Mouse (Mus musculus): ENCODE measurements around the gene Usp16.
A peak's percentile ranks its signal among the peaks of the same experiment; 100 is the strongest.

Usp16 gene

DNA sequence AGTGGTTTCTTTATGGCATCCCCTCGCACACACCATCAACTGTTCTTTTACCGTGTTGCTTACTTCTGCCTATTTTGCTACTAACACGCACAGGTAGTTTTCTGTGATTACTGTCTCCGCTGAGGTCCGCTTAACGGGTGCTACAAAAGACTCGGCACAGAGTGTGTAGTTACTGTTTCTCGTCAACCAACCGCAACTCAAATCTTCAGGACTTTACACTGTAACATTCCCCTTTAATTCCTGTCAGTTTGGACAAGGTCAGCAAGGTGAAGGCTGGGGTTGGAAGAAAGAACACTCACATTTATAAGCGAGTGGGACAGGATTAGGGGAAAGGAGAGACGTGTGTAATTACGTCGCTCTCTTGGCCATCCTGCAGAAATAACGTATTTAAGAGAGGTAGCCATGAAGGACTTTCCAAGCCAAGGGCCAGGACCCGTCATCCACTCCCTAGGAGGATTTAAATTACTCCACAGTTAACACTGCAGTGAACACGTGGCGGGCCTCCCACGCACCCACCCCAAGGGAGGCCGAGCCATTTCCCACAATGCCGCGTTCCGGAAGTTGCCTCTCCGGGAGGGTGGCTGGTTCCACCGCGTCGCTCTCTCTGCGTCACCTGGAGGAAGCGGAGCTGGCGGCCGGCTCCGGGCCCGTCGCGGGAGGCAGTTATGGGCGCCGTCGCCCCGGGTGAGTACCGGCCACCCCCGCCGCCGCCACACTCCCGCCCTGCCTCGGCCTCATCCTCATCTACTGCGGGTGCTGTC lies at the start of gene Usp16:
Gene Usp16, plus strand, starts transcription at position 285 of the 761 bp plus-strand sequence.
- peak; percentile 40 for DNase-seq (ENCODE audit: extremely low read depth, low read depth, low spot score)

- no peak for DNase-seq (ENCODE audit: extremely low read depth, low read depth, low spot score)
Measured at GRCm38 (mm10) chr16:87405001-87405400, 49.5 kb upstream of the Usp16 start.

GRCm38 (mm10) chr16:87420662-87421061 lies 33.8 kb upstream of the Usp16 start:
- DNase-seq (ENCODE audit: extremely low read depth, low read depth, low spot score): no peak

DNA sequence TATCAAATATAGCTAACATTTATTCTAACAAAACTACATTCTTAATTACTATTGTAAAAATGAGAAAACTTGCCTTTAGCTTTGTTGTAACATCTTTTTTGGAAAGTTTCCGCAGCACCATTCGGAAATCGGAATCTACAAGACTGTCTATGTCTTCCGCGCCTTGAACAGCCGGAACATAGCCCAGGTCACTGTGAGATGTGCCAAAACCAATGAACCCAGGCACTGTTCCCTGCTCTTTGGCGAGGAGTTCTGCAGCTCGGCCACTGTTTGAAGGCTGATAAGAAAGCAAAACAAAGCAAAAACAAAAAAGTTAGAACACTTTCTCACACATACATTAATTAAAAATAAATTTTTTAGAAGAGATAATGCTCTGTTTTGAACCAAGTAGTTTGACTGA lies 27.0 kb upstream of the Usp16 start:
- no peak for DNase-seq (ENCODE audit: extremely low read depth, low read depth, low spot score)

DNA sequence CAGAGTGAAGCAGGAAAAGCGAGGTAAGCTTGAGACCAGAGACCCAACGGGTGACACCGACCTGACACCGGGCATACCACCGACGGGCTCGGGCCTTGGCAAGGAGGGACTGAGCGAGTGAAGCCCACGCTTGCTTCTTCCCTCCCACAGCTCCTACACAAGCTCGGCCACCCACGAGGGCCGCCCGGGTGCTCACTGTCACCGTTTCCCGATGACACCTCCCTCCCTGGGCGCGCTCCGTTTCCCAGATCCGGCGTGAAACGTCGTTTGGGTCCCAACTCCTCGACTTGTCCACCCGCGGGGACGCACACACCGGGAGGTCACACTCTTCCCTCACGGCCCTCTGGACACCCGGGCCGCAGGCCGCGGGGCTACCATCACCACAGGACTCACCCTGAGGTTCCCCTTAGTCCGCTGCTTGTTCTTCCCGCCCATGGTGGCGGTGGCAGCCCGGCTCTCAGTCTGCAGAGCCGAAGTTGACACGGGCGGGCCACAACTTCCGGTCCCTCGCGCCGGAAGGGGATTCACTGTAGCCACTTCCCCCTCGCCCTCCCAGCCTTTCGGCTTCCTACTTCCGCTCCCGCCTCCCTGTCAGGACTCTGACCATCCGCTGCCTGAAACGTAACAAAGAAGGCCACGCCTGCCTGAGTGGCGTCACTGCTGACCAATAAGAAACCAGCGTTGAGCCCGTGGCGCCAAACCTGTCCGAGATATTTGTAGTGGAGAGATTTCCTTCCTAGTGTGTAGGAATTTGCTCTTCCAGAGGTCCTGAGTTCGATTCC lies 22.3 kb upstream of the Usp16 start, which contains the start of gene Ltn1:
Gene Ltn1, minus strand, starts transcription at position 580 of the 782 bp plus-strand sequence.
- DNase-seq (ENCODE audit: extremely low read depth, low read depth, low spot score): peak; percentile 83

GRCm38 (mm10) chr16:87434266-87434665 lies 20.2 kb upstream of the Usp16 start:
- DNase-seq (ENCODE audit: extremely low read depth, low read depth, low spot score): no peak

- no peak for DNase-seq (ENCODE audit: extremely low read depth, low read depth, low spot score)
Measured at GRCm38 (mm10) chr16:87434946-87435345, 19.6 kb upstream of the Usp16 start.

GRCm38 (mm10) chr16:87435411-87436205 lies 18.9 kb upstream of the Usp16 start:
- no peak for DNase-seq (ENCODE audit: extremely low read depth, low read depth, low spot score)

DNA sequence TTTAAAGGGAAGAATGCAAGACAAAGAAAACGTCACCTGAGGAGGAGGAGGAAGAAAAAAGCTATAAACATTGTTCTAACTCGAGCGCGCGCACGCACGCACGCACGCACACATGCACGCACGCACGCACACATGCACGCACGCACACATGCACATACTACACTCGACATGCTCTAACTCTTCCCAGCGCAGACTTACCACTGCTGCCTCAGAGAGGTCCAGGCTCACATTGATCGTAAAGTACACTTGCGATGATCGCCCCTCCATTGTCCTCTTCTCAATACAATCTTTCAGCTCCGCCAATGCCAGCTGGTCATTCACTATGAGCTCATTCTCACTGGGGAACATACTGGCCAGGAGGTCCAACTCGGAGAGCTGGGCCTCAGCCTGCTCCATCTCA lies 17.4 kb upstream of the Usp16 start:
- no peak for DNase-seq (ENCODE audit: extremely low read depth, low read depth, low spot score)

DNA sequence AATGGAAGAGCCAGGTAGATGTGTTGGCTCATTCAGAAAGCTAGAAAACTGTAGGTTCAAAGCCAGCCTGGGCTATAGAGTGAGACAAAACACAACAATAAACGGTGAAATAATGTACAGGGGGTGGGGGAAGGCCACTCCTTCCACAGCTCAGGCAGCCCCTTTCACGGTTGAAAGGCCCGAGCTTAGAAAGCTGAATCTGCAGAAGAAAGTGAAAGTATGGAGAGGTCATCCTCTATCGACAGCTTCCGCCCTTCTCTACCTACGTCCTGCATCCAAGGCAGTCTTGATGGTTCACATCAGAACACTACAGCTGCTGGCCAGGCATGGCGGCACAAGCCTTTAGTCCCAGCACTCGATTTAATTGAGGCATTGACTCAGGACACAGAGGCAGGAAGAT lies 15.8 kb upstream of the Usp16 start:
- DNase-seq (ENCODE audit: extremely low read depth, low read depth, low spot score): no peak

- peak; percentile 50 for DNase-seq (ENCODE audit: extremely low read depth, low read depth, low spot score)
Measured at GRCm38 (mm10) chr16:87440184-87440686, 14.3 kb upstream of the Usp16 start, which contains the start of gene Rwdd2b. Gene Rwdd2b, minus strand, starts transcription at chr16:87440573.

GRCm38 (mm10) chr16:87441089-87441488 lies 13.4 kb upstream of the Usp16 start:
- peak; percentile 10 for DNase-seq (ENCODE audit: extremely low read depth, low read depth, low spot score)

DNA sequence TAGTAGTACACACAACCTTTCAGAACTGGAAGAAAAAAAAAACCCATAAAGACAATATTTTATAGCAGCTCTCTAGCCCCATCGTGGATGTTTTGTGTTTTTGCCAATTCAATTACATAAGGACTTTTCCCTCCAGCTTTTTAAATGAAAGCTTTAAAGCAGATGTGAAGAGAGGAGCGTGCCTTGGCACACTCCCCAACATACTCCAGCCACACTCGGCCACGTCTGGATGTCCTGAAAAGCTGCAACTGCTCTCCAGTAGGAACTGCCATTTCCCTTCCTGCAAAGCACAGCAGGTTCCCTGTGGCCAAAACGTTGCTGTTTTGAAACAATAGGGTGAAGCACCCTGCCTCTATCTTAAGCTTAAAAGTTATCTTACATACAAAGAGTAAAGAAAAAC lies 12.2 kb upstream of the Usp16 start:
- DNase-seq (ENCODE audit: extremely low read depth, low read depth, low spot score): no peak

DNA sequence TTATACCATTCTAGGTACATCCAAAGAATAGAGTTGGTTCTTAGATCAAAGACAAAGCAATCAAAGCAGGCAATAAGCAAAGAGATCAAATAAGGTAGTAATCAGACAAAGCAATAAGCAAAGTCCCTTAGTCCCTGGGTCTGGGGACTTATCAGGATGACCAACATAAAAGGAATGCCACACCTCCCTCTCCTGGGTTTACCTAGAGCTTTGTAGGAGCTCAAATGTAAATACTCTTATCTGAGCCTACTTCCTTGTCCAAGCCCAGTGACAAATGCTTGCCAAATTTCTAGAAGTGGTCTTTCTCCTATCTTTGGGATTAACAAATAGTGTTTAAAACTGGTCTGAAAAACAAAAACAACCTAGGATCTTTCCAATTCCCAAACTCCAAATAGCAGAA lies 11.3 kb upstream of the Usp16 start:
- no peak for DNase-seq (ENCODE audit: extremely low read depth, low read depth, low spot score)

- DNase-seq (ENCODE audit: extremely low read depth, low read depth, low spot score): no peak
Measured at GRCm38 (mm10) chr16:87444071-87444470, 10.4 kb upstream of the Usp16 start.

DNA sequence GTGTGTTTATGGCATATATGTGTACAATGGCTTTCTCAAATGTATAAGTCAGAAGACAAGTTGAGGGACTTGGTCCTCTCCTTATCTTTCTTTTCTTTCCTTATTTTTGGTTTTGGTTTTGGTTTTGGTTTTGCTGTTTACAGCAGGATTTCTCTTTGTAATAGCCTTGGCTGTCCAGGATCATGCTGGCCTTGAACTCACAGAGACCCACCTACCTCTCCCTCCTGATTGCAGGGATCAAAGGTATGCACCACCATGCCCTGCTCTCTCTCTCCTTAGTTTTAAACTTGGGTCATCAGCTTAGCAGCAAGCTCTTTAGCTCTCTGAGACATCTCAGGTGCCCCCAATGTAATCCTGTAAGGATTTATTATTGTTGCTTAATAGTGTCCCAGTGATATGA lies 9.4 kb upstream of the Usp16 start:
- no peak for DNase-seq (ENCODE audit: extremely low read depth, low read depth, low spot score)

DNA sequence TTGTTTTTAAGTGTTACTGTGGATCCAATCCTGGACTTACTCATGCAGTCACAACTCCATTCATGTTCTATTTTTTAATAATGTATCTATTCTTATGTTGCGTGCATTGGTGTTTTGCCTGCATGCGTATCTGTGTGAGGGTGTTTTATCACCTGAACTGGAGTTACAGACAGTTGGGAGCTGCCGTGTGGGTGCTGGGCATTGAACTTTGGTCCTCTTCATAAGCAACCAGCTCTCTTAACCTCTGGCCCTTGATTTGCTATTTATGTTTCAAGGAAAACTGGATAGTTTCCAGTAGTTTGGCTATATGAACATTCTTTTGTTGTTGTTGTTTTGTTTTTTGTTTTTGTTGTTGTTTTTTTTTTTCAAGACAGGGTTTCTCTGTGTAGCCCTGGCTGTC lies 9.0 kb upstream of the Usp16 start:
- no peak for DNase-seq (ENCODE audit: extremely low read depth, low read depth, low spot score)

DNA sequence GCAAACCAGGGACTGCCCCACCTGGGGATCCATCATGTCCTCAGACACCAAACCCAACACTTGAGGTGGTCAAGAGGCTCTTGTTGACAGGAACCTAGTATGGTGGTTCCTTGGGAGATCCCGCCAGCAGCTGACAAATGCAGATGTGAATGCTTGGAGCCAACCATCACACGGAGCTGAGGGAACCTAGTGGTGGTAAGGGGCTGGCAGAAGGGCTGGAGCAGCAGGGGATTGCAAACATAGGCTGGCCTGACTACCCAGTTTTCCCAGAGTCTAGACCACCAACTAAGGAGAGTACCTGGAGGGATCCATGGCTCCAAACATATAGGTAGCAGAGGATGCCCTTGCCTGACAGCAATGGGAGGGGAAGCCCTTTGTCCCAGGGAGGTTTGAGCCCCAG lies 1.3 kb upstream of the Usp16 start:
- DNase-seq (ENCODE audit: extremely low read depth, low read depth, low spot score): no peak

DNA sequence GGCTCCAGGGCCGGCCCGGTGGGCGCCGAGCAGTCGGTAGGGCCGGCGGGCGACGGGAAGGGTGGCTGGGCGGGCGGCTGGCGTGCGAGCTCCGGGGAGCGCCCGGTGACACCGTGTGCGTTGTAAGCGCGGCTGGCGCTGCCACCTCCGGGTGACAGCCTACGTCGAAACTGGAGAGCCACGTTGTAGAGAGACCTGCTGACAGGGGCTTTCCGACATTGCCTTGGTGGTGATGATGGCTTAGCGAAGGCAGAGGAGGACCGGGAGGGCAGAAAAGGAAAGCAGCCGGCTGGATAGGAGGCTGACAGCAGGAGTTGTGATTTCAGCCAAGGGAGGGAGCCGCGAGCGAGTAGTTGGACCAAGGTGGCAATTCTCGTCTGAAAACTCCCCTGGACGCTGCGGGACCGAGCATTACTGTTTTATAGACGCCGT lies 693 bp downstream of the Usp16 start:
- no peak for DNase-seq (ENCODE audit: extremely low read depth, low read depth, low spot score)

DNA sequence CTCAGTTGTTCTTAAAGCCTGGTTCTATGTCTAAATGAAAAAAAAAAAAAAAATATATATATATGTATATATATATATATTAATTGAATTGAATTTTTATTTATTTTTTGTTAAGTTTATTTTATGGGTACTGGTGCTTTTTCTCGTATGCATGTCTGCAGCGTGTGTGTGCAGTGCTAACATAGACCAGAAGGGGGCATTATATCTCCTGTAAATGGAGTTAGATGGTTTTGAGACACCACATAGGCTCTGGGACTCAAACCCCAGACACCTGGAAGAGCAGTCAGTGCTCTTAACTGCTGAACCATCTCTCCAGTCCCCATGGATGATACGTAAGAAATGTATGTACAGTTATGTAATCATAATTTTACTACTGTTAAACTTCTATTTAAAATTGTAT lies 4.2 kb downstream of the Usp16 start:
- no peak for DNase-seq (ENCODE audit: extremely low read depth, low read depth, low spot score)

DNA sequence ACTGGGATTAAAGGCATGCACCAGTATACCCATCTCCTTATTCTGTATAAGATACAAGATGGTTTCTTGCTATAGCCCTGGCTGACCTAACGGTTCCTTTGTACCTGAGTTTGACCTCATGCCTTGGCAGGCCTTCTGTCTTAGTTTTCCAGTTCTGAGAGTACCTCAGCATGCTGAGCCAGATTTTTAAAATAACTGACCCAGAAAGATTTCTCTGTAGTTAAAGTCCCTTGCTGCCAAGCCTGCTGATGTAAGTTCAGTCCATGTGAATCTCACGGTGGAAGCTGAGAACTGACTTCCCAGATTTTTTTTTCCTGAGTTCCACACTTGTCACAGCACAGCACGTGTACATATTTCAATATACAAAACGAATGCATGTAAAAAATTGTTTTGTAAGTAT lies 16.1 kb downstream of the Usp16 start:
- DNase-seq (ENCODE audit: extremely low read depth, low read depth, low spot score): no peak

Measured in fat pad, adult 2 months (tissue).